Mouse (Mus musculus): ENCODE measurements at regions not wholly inside any gene's neighbourhood (a gene's known extent, or its start where the extent isn't known, plus 50 kb on each side); places are given as distances from the start of the nearest gene placed in this dataset.

DNA sequence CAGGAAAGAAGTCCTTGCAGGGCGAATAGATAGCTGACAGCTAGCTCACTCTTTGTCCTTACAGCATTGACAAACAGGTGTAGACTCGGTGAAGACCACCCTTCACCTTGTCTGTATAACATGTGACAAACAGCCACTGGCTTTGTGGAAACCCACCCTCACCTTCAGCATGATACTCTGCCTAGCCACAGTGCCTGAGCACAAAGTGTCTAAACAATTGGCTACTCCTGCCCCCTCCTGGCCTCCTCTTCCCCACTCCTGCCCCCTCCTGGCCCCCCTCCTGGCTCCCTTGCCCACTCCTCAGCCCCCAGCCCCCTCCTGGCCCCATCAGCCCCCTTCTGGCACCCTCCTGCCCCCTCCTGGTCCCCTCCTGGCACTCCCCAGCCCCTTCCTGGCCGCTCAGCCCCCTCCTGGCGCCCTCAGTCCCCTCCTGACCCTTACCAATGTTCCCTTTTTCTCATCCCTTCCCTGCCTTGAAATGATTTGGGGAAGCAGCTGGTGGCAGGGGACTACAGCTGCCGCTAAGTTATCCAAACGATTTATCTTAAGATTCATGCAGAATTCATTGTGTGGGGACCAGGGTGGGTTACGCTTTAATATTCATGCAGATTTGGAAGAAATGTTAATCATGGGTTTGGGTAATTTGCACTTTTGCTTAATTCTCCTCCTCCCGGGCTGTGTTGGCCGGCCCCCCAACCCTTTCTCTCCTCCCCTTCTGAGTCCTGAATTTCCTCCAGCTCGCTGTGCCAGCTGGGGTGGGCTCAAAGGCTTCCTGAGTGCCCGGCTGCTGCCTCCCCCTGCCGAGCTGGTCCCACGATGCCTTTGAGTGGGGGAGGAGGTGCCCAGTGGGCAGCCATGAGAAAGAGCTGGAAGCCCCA is 131.5 kb upstream of the Rpl38 start:
- TF ChIP-seq CTCF (IDR thresholded peaks at IDR 0.05; ENCODE audit: insufficient read depth, low read depth, low read length) = no peak
- no peak for TF ChIP-seq POLR2A (IDR thresholded peaks at IDR 0.05; ENCODE audit: insufficient read depth, low read depth, low read length)
